Mouse (Mus musculus) kidney, adult 8-10 months (tissue): ENCODE results near the gene Alkbh2.

ENCODE experiments used
- DNase-seq, 2 experiments: peaks; one replicate each; pipeline ENCODE4 v3.0.0; 2022

Gene Alkbh2

DNA sequence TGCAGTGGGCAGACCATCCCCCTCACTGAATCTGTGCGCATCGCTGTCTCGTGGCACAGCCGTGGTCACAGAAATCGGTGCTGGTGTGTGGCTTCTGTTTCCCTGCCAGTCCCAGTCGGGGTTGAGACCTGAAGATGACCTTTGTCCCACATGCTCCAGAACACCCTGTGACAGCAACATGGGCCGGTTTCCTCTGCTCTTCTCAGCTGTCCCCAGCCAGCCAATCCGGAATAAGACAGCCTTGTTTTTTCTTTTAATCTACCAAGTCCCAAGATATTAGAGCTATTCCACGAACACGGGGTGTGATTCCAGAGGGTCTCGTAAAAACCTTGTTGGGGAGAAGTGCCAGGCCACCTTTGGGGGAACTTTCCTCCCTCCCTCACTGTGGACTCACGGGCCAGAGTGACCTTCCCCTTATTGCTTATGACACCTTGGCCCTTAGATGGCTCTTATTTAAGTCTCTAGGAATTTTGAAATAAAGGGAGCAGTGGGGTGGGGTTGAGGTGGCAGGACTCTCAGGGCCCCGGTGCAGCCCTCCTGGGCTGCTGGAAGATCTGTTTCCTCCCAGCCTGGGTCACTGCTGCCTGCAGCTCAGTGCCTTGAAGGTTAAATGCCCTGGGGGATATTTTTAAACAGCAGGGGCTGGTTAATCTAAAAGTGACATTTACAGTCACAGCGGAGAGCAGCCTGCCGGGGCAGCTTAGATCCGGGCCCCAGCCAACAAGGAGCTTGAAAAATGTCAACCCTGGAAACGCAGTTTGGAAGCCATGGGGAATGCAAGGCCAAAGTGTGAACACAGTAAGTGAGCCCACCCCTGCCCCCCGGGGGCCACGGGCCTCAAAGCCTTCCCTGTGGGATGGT is 18.2 kb upstream of the Alkbh2 start, which contains the start of gene Acacb:
Acacb (plus strand) TSS at position 508 of the 861 bp plus-strand sequence.
- peak; percentile 54 for DNase-seq

- peak; percentile 80 to 89 for DNase-seq
Observed at GRCm38 (mm10) chr5:114139175-114139574, 11.2 kb upstream of the Alkbh2 start.

GRCm38 (mm10) chr5:114138277-114139164 is 10.5 kb upstream of the Alkbh2 start:
- DNase-seq, result no peak

GRCm38 (mm10) chr5:114137481-114138276 is 9.7 kb upstream of the Alkbh2 start:
- DNase-seq, result no peak

GRCm38 (mm10) chr5:114135516-114135915 is 7.5 kb upstream of the Alkbh2 start:
- no peak for DNase-seq

DNA sequence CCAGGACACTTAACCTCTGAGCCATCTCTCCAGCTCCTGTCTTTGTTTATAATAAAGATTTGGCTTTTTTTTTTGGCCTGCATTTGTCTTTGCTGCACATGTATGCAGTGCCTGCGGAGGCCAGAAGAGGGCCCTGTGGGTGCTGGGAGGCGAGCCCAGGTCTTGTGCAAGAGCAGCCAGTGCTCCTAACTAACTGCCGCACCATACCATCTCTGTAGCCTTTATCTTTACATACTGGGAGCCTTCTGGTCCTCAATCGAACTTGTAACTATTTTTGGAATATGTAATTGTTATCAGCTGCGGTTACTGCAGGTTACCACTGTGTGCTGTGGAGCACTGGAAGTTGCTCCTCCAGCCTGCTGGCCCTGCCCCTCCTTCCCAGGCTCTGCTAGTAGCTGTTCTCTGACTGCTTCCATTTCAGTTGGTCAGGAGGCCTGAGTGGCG is 6.1 kb upstream of the Alkbh2 start:
- DNase-seq, result peak; percentile 46 to 50

GRCm38 (mm10) chr5:114132841-114133240 is 4.8 kb upstream of the Alkbh2 start:
- DNase-seq, result no peak

- DNase-seq, result peak; percentile 71 to 79
Observed at GRCm38 (mm10) chr5:114131521-114131840, 3.5 kb upstream of the Alkbh2 start.

- DNase-seq, result peak; percentile 89 to 92
Observed at GRCm38 (mm10) chr5:114130698-114131520, 2.9 kb upstream of the Alkbh2 start.

- DNase-seq, result peak in 1 of 2 experiments; percentile 47
Observed at GRCm38 (mm10) chr5:114130211-114130605, 2.2 kb upstream of the Alkbh2 start, which contains the start of gene Ung. Gene Ung (plus strand): TSS chr5:114130386.

GRCm38 (mm10) chr5:114129550-114130210 is 1.7 kb upstream of the Alkbh2 start:
- DNase-seq, result no peak

GRCm38 (mm10) chr5:114126499-114127244 is 1.3 kb downstream of the Alkbh2 start:
- DNase-seq, result no peak

GRCm38 (mm10) chr5:114126008-114126407 is 2.0 kb downstream of the Alkbh2 start:
- no peak for DNase-seq

DNA sequence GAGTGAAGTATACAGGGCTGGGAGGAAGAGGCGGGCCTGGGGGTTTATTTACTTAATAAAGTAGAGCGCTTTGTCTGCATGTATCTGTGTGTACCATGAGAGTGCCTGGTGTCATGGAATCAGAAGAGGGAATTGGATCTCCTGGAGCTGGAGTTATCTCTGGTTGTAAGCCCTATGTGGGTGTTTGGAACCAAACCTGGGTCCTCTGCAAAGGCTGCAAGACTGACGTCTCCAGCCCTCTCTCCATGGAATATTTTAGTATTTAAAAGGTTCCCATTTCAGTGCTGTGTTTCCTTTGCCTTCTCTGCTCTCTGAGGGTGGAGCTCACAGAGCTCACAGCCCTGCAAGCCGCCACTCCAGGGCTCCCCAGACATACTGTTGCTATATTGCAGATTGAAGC is 8.2 kb downstream of the Alkbh2 start:
- DNase-seq, result no peak

DNA sequence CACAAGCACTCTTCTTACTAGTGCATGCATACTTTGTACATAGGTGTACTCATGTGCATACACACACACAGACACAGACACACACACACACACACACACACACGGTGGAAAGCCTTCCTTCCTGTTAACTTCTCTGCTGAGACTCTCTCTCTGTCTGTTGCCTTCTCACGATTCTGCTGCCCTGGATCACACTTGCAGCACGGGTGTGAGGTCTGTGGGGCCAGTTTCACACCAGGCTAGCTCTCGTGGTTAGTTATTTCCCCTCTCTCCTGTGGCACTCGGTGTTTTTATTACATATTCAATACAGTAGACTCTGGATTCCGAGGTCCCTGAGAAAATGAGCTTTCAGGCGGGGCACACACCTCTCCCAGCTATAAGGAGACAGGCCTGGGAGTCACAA is 11.4 kb downstream of the Alkbh2 start:
- DNase-seq, result no peak

DNA sequence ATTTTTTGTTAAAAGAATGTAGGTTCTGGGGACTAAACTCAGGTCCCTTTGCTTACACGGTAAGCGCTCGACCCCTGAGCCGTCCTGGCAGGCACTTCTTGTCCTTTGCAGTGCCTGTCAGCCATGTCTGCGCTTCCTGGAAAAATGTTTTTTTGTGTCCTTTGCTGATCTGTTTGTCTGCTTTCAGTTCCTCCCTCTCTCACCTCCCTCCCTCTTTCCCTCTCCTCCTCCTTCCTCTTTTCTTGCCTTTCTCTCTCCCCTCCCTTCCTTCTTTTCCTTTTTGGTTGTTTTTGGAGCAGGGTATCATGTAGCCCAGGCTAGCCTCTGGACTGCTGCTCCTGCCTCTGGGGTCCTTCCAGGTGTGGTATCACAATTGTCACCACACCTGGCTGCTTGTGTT is 13.0 kb downstream of the Alkbh2 start:
- DNase-seq, result no peak

DNA sequence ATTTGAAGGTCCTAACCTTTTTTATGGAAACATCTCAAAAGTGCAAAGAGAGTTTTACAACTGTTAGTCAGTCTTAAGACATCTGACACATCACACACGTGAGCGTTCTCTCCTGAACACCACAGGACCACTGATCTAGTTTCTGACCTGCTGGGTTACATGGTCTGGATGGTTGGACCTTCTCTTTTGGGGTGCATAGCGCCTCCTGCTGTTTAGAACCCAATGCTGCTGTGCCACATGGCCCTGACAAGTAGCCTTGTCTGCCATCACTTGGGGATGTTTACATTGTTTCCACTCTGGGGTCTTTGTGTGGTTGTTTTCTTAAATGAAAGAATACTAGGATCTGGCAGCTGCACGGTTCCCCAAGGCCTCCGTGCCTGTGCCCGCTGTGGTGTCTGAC is 14.7 kb downstream of the Alkbh2 start:
- DNase-seq, result no peak

DNA sequence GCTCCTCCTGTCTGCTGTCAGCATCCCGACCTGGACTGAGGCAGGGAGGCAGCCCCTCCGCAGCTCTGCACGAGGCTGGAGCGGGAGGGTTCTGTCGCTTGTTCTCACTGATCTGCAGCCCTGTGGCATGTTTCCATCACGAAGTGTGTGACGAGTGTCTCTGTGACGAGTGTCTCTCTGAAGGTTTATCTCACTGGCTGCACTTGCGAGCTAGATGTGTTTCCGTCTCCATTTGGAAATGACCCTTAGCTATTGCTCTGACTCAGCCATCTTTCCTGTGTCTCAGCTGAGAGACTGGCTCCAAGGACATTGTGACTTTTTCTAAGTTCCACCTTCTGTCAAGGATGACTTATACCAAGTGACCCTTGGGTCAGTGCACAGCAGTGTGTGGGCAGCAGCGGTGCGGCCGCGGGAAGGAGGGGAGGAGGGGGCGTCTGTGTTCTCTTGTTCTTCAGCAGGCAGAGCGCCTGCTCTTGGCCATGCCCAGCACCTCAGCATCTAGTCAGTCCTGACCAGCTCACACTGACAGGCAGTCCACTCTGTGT is 21.6 kb downstream of the Alkbh2 start:
- DNase-seq, result no peak

GRCm38 (mm10) chr5:114102807-114103206 is 25.2 kb downstream of the Alkbh2 start:
- DNase-seq, result no peak

DNA sequence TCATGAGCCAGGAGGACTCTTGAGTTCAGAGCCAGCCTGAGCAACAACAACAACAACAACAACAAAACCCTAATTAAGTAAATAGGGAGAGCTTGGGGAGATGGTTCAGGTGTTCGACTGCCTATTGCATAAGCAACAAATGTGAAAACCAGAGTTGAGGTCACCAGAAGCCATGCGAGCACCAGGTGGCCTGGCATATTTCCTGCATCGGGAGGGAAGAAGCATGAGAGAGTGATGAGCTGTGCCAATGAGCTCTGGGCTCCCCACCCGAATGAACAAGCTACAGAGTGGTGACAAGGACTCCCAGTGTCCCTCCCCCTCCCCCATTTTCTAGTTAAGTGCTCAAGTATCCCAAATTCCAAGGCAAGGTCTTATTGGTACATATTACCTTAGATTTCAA is 26.1 kb downstream of the Alkbh2 start:
- no peak for DNase-seq
